ENCODE assay signal across 8 mouse cellular contexts in genomic region chr11:88891921-88892561, GRCm38 (mm10). TPM values are rescaled to one million over a fixed set of nuclear protein-coding genes. Genes with fewer than 3 reads are reported as not detected.
DNase-seq lines count a peak whose midpoint lies in the region.

No protein-coding gene starts in this region.

- DNase-seq in adrenal gland, postnatal 25 days = peak; percentile 48
- DNase-seq in cerebellum, postnatal 4 days (ENCODE audit: low spot score in 2 of 2) = peak; percentile 58 to 75
- peak; percentile 47 to 56 for DNase-seq in heart, adult 18-20 months
- peak; percentile 56 for DNase-seq in kidney, postnatal 14 days
- peak; percentile 42 to 56 for DNase-seq in left cerebral cortex, adult 18-20 months (ENCODE audit: low spot score in 2 of 2)
- DNase-seq in ovary, adult 18-20 months (ENCODE audit: low spot score) = peak; percentile 66
- peak; percentile 68 to 91 for DNase-seq in spleen, postnatal 4 days (ENCODE audit: low spot score in 2 of 2)
- DNase-seq in urinary bladder, postnatal 25 days (ENCODE audit: low spot score) = peak; percentile 63

RNA-seq across cellular contexts. Expression of gene Akap1, which starts 27.7 kb away (rescaled TPM):
- total RNA-seq in adrenal gland, postnatal 25 days (2021) = 126 and 129 TPM in 2 replicates
- total RNA-seq in heart, adult 18-20 months (2021) = 100 to 1,000 TPM; 147 to 157 TPM
- 10 to 100 TPM; 39.4 to 39.8 TPM for total RNA-seq in left cerebral cortex, adult 18-20 months (2021)

Comparison
In these comparisons a context has a peak if more than half of its experiments do, and no peak if none do; other contexts are left out.
1. Peak in every context shown above with its lines: DNase-seq.